Mouse (Mus musculus): ENCODE data around the gene Pla2g1b. TPM values are rescaled to one million over a fixed set of nuclear protein-coding genes. Genes with fewer than 3 reads are reported as not detected.
"Not testable (repeated sequence)": the region's sequence is repeated elsewhere in the genome, so short reads cannot be mapped to it uniquely, and the experiment has no call there.

Gene Pla2g1b
- polyA plus RNA-seq, 1 experiment: 55.4 TPM

DNA sequence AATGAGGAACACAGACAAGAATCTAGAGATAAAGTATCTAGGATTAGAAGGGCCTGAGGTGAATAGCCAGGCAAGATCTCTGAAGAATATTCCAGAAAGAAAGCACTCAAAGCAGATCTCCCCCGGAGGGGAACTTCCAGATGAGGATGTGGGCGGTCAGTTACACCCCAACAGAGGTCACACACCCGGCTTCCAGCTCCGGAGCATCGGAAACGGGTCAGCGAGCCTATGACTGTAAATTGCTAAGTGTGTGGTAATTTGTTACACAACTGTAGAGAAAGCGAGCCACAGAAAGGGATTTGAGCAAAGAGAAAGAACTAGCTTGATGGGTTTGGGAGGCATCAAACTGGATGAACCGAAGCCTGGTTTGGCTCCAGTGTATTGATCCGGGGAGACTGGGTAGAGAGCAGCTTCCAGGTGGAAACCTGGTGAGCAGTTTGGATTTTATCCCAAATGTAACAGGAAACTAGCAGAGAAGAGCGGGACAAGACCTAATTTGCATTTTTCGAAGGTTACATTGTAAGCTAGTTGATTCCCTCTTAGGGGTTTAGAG, 34.4 kb downstream of the Pla2g1b start:
- H3K27ac ChIP-seq (ENCODE audit: insufficient read depth, low read length): peak overlapping the region; percentile 39
- no peaks in the 10 kb centered on the region for H3K9me3 ChIP-seq (replicated peaks; ENCODE audit: control insufficient read depth, insufficient read depth, low read length, poor library complexity, severe bottlenecking)
- no peaks in the 10 kb centered on the region for H3K36me3 ChIP-seq (ENCODE audit: control insufficient read depth, insufficient read depth, low read length, poor library complexity, severe bottlenecking)
- H3K4me3 ChIP-seq (ENCODE audit: low read depth, low read length): no peak overlapping the region
- no peak for TF ChIP-seq CTCF (IDR thresholded peaks at IDR 0.05; ENCODE audit: low read depth, low read length)
- TF ChIP-seq EP300 (IDR thresholded peaks at IDR 0.05; ENCODE audit: insufficient read depth, low read depth, low read length): no peak
- no peak for TF ChIP-seq POLR2A (IDR thresholded peaks at IDR 0.05; ENCODE audit: insufficient read depth, low read length)
- no peaks in the 10 kb centered on the region for H3K27me3 ChIP-seq (ENCODE audit: control insufficient read depth, insufficient read depth, low read length, poor library complexity, severe bottlenecking)
- H3K9ac ChIP-seq (ENCODE audit: low read depth, poor library complexity, severe bottlenecking): no peak overlapping the region
- no peaks in the 10 kb centered on the region for H3K4me1 ChIP-seq (ENCODE audit: control insufficient read depth, insufficient read depth, low read length)

DNA sequence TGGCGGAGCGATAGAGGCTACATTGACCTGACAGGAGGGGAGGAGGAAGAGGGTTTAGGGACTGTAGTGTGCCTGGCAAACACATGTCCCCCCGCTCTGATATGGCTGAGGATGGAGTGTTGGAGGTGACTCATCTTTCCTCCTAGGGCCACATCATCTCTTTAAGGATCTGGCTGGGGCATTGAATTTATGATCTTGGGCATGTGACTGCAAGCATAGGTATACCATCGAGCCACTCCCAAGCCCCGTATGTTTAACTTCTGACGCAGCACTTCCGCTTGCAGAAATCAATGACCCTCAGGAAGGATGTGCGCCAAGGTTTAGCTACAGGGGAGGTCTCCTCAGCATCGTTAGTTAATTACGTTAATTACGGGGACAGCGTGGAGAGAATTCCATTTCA, 37.0 kb downstream of the Pla2g1b start:
- Histone ChIP-seq H3K9me3 (replicated peaks; ENCODE audit: control insufficient read depth, insufficient read depth, low read length, poor library complexity, severe bottlenecking) (no peaks in the 10 kb centered on the region), H3K27ac (ENCODE audit: insufficient read depth, low read length) (no peak overlapping the region), H3K27me3 (ENCODE audit: control insufficient read depth, insufficient read depth, low read length, poor library complexity, severe bottlenecking) (no peaks in the 10 kb centered on the region), H3K4me1 (ENCODE audit: control insufficient read depth, insufficient read depth, low read length) (no peaks in the 10 kb centered on the region), H3K36me3 (ENCODE audit: control insufficient read depth, insufficient read depth, low read length, poor library complexity, severe bottlenecking) (no peaks in the 10 kb centered on the region), H3K9ac (ENCODE audit: low read depth, poor library complexity, severe bottlenecking) (peak overlapping the region; percentile 33; the same call in 1 of the 2 replicates), H3K4me3 (ENCODE audit: low read depth, low read length) (no peak overlapping the region)
- TF ChIP-seq POLR2A (IDR thresholded peaks at IDR 0.05; ENCODE audit: insufficient read depth, low read length) (no peak), CTCF (IDR thresholded peaks at IDR 0.05; ENCODE audit: low read depth, low read length) (no peak), EP300 (IDR thresholded peaks at IDR 0.05; ENCODE audit: insufficient read depth, low read depth, low read length) (no peak)

DNA sequence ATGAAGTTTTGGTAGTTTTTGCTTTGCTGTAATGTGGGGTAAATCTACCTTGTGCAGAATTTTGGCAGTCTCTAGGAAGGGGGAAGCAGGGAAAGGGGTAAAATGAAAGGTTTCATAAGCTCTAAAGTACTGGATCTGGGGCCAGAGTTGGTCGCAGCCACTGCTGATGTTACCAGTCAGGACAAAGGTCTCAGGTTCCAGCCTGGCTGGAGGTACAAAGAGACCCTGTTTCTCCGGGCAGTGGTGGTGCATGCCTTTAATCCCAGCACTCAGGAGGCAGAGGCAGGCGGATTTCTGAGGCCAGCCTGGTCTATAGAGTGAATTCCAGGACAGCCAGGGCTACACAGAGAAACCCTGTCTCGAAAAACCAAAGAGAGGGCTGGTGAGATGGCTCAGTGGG, 39.6 kb downstream of the Pla2g1b start:
- not testable (repeated sequence) for H3K27me3 ChIP-seq (ENCODE audit: control insufficient read depth, insufficient read depth, low read length, poor library complexity, severe bottlenecking); H3K9me3 ChIP-seq (replicated peaks; ENCODE audit: control insufficient read depth, insufficient read depth, low read length, poor library complexity, severe bottlenecking); H3K4me1 ChIP-seq (ENCODE audit: control insufficient read depth, insufficient read depth, low read length); H3K4me3 ChIP-seq (ENCODE audit: low read depth, low read length); H3K36me3 ChIP-seq (ENCODE audit: control insufficient read depth, insufficient read depth, low read length, poor library complexity, severe bottlenecking); H3K9ac ChIP-seq (ENCODE audit: low read depth, poor library complexity, severe bottlenecking); H3K27ac ChIP-seq (ENCODE audit: insufficient read depth, low read length)

DNA sequence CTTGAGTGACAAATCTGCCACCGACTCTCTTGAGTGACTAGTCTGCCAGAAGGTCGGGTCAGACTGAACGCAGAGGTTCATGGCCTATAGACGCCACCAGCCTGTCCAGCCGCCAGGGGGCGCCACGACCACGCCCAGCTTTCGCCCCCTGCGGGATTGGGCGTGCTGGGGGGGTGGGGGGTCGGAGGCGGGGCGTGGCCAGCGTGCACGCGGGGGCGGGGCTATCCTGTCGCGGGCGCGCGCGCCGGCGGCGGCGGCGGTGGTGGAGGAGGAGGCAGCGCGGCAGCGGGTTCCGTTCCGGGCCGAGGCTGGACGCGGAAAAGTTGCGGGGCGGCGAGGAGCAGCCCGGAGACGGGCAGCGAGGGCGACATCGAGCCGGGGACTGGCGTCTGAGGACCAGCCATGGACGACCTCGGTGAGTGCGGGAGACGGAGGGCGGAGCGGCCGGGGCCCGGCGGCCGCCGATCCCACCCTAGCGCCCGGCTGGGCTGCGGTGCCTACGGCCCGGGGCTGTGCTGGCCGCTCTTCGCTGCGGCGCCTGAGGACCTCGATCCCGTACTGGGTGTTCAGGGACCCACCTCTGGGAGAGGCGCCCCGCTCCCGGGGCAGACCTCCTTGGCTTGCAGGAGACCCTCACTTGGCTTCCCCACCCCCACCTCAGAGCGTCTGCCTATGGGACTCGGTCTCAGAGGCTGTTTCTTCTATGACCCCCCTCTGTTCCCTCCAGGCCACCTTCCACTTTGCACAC, 40.6 kb downstream of the Pla2g1b start, which contains the start of gene Pxn:
Gene Pxn, plus strand, starts transcription at position 223 of the 748 bp plus-strand sequence.
- Histone ChIP-seq H3K27me3 (ENCODE audit: control insufficient read depth, insufficient read depth, low read length, poor library complexity, severe bottlenecking) (no peaks in the 10 kb centered on the region), H3K4me1 (ENCODE audit: control insufficient read depth, insufficient read depth, low read length) (peaks cover 3% of the 10 kb centered on the region), H3K9me3 (replicated peaks; ENCODE audit: control insufficient read depth, insufficient read depth, low read length, poor library complexity, severe bottlenecking) (no peaks in the 10 kb centered on the region), H3K4me3 (ENCODE audit: low read depth, low read length) (peak within 1 kb of the TSS; percentile 94), H3K27ac (ENCODE audit: insufficient read depth, low read length) (no peak within 1 kb of the TSS), H3K9ac (ENCODE audit: low read depth, poor library complexity, severe bottlenecking) (peak within 1 kb of the TSS; percentile 93), H3K36me3 (ENCODE audit: control insufficient read depth, insufficient read depth, low read length, poor library complexity, severe bottlenecking) (no peaks in the 10 kb centered on the region)
- TF ChIP-seq POLR2A (IDR thresholded peaks at IDR 0.05; ENCODE audit: insufficient read depth, low read length): no peak
- TF ChIP-seq CTCF (IDR thresholded peaks at IDR 0.05; ENCODE audit: low read depth, low read length): peak; percentile 87
- 0 out of 2 replicates have a peak, but pooled peaks have one; percentile 46 for TF ChIP-seq EP300 (IDR thresholded peaks at IDR 0.05; ENCODE audit: insufficient read depth, low read depth, low read length)

DNA sequence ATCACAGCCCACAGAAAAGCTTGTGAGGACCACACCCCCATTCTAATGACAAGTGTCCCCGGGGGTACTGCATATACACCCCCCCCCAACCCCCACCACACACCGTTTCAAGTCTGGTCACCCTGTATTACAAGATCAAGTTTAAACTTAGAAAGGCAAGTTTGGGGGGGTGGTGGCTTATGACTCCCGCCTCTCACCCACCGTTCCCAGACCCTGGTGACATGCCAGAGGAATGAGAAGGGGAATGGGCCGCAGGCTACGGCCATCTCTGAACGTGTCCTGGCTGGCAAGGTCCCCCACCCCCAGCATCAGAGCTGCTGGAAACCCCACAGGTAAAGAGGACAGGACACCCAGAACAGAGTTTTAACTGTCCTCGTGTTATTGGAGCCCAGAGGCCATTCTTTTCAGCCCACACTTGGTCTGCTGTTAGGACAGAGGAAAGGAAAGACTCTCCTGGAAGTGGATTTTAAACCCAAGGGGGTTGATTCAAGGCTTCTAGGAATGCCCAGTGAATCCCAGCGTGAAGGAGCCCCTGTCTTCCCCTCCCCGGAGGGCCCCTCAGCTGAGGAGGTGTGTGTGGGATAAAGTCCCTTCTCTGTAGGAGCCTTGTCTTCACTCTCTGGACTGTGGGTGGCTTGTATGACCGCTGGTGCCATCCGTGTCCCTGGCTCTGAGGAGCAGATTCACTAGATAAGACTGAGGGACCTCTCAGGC, 41.4 kb downstream of the Pla2g1b start:
- H3K36me3 ChIP-seq (ENCODE audit: control insufficient read depth, insufficient read depth, low read length, poor library complexity, severe bottlenecking): no peaks in the 10 kb centered on the region
- no peak overlapping the region for H3K27ac ChIP-seq (ENCODE audit: insufficient read depth, low read length)
- peak overlapping the region; percentile 94 for H3K4me3 ChIP-seq (ENCODE audit: low read depth, low read length)
- H3K27me3 ChIP-seq (ENCODE audit: control insufficient read depth, insufficient read depth, low read length, poor library complexity, severe bottlenecking): no peaks in the 10 kb centered on the region
- H3K4me1 ChIP-seq (ENCODE audit: control insufficient read depth, insufficient read depth, low read length): peaks cover 3% of the 10 kb centered on the region
- peak overlapping the region; percentile 93 for H3K9ac ChIP-seq (ENCODE audit: low read depth, poor library complexity, severe bottlenecking)
- TF ChIP-seq POLR2A (IDR thresholded peaks at IDR 0.05; ENCODE audit: insufficient read depth, low read length) (no peak), EP300 (IDR thresholded peaks at IDR 0.05; ENCODE audit: insufficient read depth, low read depth, low read length) (no peak), CTCF (IDR thresholded peaks at IDR 0.05; ENCODE audit: low read depth, low read length) (no peak)
- no peaks in the 10 kb centered on the region for H3K9me3 ChIP-seq (replicated peaks; ENCODE audit: control insufficient read depth, insufficient read depth, low read length, poor library complexity, severe bottlenecking)
